In the genomic region with DNA sequence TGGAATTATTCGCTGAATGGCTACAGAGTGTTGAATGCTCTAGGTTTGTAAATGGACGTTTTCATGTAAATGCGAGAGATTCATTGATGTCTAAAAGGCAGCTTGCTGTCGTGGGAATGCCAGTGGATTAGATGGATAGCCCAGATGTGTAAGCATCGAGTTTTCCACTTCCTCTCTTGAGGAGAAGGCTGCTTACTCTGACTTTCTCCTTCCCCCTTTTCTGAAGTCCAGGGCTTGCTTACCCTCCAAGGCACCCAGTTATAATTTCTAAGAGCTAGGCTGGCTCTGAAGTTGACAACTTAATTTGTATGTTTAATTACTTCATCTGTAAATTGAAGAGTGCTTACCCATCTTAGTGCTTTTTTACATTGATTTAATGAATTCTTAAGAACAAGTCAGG, we compare ENCODE assay signal across 8 mouse cellular contexts. TPM values are rescaled to one million over a fixed set of nuclear protein-coding genes. Genes with fewer than 3 reads are reported as not detected.
DNase-seq lines count a peak whose midpoint lies in the region; ATAC-seq lines count a peak whose summit lies in the region.

No protein-coding gene starts in this region.

- H3K9me3 ChIP-seq in heart, embryonic 11.5 days (replicated peaks; ENCODE audit: control insufficient read depth, low read length) = no peaks in the 10 kb centered on the region
- H3K9me3 ChIP-seq in hindbrain, embryonic 10.5 days = no peaks in the 10 kb centered on the region
- no peaks in the 10 kb centered on the region for H3K9me3 ChIP-seq in midbrain, embryonic 12.5 days

- H3K4me1 ChIP-seq in heart, embryonic 11.5 days (ENCODE audit: control insufficient read depth, insufficient read depth, low read length) = peaks cover 8% of the 10 kb centered on the region; the same call in 1 of the 2 replicates
- peaks cover 15% of the 10 kb centered on the region for H3K4me1 ChIP-seq in hindbrain, embryonic 10.5 days (replicated peaks)
- peaks cover 15% of the 10 kb centered on the region for H3K4me1 ChIP-seq in midbrain, embryonic 12.5 days

- ATAC-seq in heart, embryonic 11.5 days (replicated peaks; ENCODE audit: insufficient number of reproducible peaks, low FRiP score, low TSS enrichment) = no peak
- ATAC-seq in midbrain, embryonic 12.5 days (ENCODE audit: low FRiP score, low read depth) = no peak
- no peak for ATAC-seq in frontal cortex, adult (ENCODE audit: low TSS enrichment)

- peak overlapping the region; percentile 73 for H3K4me3 ChIP-seq in heart, embryonic 11.5 days (ENCODE audit: low read depth, low read length)
- H3K4me3 ChIP-seq in hindbrain, embryonic 10.5 days = peak overlapping the region; percentile 82
- H3K4me3 ChIP-seq in midbrain, embryonic 12.5 days = peak overlapping the region; percentile 82

- peak overlapping the region; percentile 93 for H3K9ac ChIP-seq in heart, embryonic 11.5 days (ENCODE audit: low read depth, low read length)
- H3K9ac ChIP-seq in midbrain, embryonic 12.5 days (replicated peaks) = peak overlapping the region; percentile 83

- 36% methylated on average over 5 of the region's 5 CpGs for WGBS in heart, embryonic 11.5 days (ENCODE audit: insufficient replicate concordance)
- 37% methylated on average over 5 of the region's 5 CpGs for WGBS in hindbrain, embryonic 10.5 days
- WGBS in midbrain, embryonic 12.5 days = 26% methylated on average over 5 of the region's 5 CpGs

- intact Hi-C loops in heart, postnatal 25 days (cut with DNase I) = loop anchor here (5.0 to 10.0 kb wide), 3 partner anchors 111 to 1614 kb away; partner anchors contain the start of gene Cmc1
- intact Hi-C loops in left cerebral cortex, postnatal 14 days (cut with DNase I) = loop anchor here (2.0 kb wide), 1 partner anchor 139 kb away; no protein-coding TSS in a partner anchor

- H3K36me3 ChIP-seq in heart, embryonic 11.5 days (ENCODE audit: control insufficient read depth, insufficient read depth, low read length) = no peaks in the 10 kb centered on the region
- 0 out of 2 replicates have a peak, but pooled peaks cover 4% of the 10 kb centered on the region for H3K36me3 ChIP-seq in hindbrain, embryonic 10.5 days
- H3K36me3 ChIP-seq in midbrain, embryonic 12.5 days = no peaks in the 10 kb centered on the region

- peak overlapping the region; percentile 83 for H3K4me2 ChIP-seq in heart, embryonic 11.5 days
- H3K4me2 ChIP-seq in midbrain, embryonic 12.5 days (replicated peaks) = peak overlapping the region; percentile 71

- no peaks in the 10 kb centered on the region for H3K27me3 ChIP-seq in heart, embryonic 11.5 days (ENCODE audit: control insufficient read depth, insufficient read depth, low read length)
- no peaks in the 10 kb centered on the region for H3K27me3 ChIP-seq in hindbrain, embryonic 10.5 days (ENCODE audit: insufficient read depth, poor library complexity, severe bottlenecking)
- no peaks in the 10 kb centered on the region for H3K27me3 ChIP-seq in midbrain, embryonic 12.5 days

- no peak for DNase-seq in heart, postnatal 25 days (ENCODE audit: low spot score)
- peak; percentile 22 for DNase-seq in NIH3T3 (ENCODE audit: low read depth)
- no peak for DNase-seq in hindbrain, embryonic 10.5 days (ENCODE audit: low spot score)
- no peak for DNase-seq in right cerebral cortex, adult 2 months (ENCODE audit: low spot score in 2 of 2)
- DNase-seq in left cerebral cortex, postnatal 14 days (ENCODE audit: low spot score in 2 of 2) = no peak

- no peak overlapping the region for H3K27ac ChIP-seq in heart, embryonic 11.5 days (ENCODE audit: low read depth, low read length)
- H3K27ac ChIP-seq in hindbrain, embryonic 10.5 days = no peak overlapping the region
- no peak overlapping the region for H3K27ac ChIP-seq in midbrain, embryonic 12.5 days (replicated peaks)

RNA-seq across cellular contexts. Expression of gene Azi2, which starts 1.3 kb away (rescaled TPM):
- 68.6 and 79.7 TPM in 2 replicates for polyA plus RNA-seq in heart, embryonic 11.5 days (2014; fragmentation: Nextera tagmentation; extraction: Ambion mirVana)
- total RNA-seq in heart, postnatal 25 days (2021) = 10 to 100 TPM; 64.6 to 76.2 TPM
- 58.5 and 63.7 TPM in 2 replicates for polyA plus RNA-seq in hindbrain, embryonic 10.5 days (2016; fragmentation: Nextera tagmentation; extraction: Ambion mirVana)
- polyA plus RNA-seq in midbrain, embryonic 12.5 days (2016; fragmentation: Nextera tagmentation; extraction: Ambion mirVana) = 78.7 and 80.6 TPM in 2 replicates
- 10 to 100 TPM; 70.0 to 73.2 TPM for total RNA-seq in left cerebral cortex, postnatal 14 days (2021)
